Mouse (Mus musculus) myocyte (in vitro differentiated cells): ENCODE measurements around the gene Mprip.

Experiments
- POLR2A ChIP-seq: IDR thresholded peaks from one replicate; pipeline ENCODE4 v1.6.1; 2011; ENCODE audit warnings: low read depth, mild to moderate bottlenecking, control low read depth, moderate library complexity; ENCODE audit not compliant: insufficient read length
- POLR2AphosphoS2 ChIP-seq: IDR thresholded peaks from one replicate; pipeline ENCODE4 v1.6.1; 2011; ENCODE audit warnings: low read depth, control low read depth; ENCODE audit not compliant: insufficient read length
- TCF12 ChIP-seq: IDR thresholded peaks from one replicate; pipeline ENCODE4 v1.6.1; 2011; ENCODE audit warnings: mild to moderate bottlenecking, control low read depth; ENCODE audit not compliant: poor library complexity, insufficient read depth, severe bottlenecking

DNA sequence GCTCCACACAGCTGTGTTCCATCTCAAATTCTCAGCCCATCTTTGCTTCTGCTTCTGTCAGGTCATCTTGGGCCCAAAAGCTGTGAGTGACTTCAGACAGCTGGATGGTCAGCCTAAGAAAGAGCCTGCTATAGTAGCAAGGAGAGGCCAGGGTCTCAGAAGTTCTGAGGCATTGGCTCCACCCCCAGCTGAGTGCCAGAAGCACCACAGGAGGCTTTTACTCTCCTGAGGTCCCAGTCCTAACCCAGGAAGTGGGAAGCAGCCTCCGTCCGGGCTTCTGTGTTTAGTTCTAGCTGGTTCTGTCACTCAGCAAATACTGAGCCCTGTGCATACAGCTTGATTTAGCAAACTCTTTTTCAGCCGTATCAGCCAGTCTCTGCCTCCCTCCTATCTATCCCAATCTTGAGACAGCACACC lies 54.3 kb downstream of the Mprip start:
- TF ChIP-seq POLR2A (no peak), TCF12 (no peak), POLR2AphosphoS2 (no peak)
